Mouse (Mus musculus) cerebellum, adult 8-10 months (tissue): Measurements from ENCODE around the gene Mcat.

Experiments used
- DNase-seq: peaks from one replicate; pipeline ENCODE4 v3.0.0; 2022

Gene Mcat

DNA sequence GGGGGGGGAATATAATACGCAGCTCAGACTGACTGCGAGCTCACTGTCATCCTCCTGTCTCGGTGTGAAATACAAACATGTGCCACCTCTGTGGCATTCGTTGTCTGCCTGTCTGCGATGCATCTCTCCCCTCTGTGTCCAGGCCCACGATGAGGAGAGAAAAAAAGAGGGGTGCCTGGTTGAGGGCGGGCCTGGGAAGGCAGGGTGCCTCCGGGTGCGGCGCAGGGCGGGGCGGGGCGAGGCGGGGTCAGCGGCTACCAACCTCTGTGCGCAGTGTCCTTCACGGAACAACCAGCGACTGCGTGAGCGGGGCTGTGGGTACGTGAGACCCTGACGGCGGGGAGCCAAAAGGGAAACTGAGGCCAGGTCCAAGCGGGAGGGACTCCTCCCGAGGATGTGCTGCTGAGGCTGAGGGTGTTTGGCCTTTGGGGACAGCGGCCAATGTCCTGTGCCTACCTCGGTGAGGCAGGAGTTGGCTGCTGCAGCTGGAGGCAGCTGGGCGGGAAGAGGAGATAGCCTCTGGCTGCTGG is at the start of gene Mcat, which contains the start of gene Tspo:
TSS of gene Mcat (minus strand) at position 461 of the 530 bp plus-strand sequence.
TSS of gene Tspo (plus strand) at position 266 of the 530 bp plus-strand sequence.
- no peak for DNase-seq

GRCm38 (mm10) chr15:83607115-83607802 is 43.7 kb upstream of the Mcat start:
- DNase-seq, result peak; percentile 67

DNA sequence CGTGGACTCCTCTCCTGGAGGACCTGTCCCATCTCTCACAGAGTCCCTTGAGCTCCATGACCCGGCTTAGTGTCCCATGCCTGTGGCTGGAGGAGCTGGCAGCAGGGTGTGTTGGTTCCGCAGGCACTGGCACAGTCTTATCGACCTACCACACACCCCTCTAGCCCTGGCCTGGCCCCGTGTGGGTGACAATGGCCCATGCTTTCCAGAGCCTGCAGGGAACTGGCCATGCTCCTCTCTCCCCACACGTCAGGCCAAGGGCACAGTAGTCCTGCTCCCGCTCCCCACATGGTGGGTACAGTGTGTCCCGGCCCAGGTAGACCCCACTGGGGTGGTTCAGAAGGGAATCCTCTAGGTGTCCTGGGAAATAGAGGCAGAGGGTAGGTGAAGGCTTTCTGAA is 43.1 kb upstream of the Mcat start:
- no peak for DNase-seq

- no peak for DNase-seq
These were observed 42.6 kb upstream of the Mcat start for GRCm38 (mm10) chr15:83606216-83606615.

GRCm38 (mm10) chr15:83603426-83603825 is 39.8 kb upstream of the Mcat start:
- DNase-seq, result no peak

GRCm38 (mm10) chr15:83603046-83603396 is 39.4 kb upstream of the Mcat start:
- DNase-seq, result no peak

DNA sequence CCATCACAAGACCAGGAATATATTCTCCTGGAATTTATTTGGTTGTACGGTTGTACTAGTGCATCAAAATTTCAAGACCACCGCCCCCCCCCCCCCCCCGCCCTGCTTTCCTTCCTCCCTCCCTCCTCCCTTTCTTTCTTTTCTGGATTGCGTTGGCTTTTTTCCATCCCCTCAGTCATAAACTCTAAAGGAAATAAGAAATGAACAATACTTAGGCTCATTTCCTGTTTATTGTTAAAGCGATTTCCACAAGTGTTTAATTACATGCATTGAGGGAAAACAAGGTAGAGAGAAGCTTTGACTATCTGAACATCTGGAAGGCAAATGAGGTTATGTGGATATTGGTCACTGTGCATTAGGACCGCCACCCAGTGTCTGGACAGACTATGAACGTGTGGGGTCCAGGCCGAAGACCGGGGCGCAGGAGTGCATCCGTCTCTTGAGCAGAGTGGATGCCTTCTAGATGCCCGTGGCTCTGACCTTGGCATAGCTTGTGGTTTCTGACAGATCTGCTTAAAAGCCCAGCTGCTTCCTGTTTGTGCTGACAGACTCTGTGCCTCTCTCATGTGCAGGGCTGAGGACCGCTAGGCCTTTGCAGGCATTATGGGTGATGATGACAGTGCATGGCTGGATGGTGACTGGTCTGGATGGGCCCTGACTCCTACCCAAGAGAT is 38.9 kb upstream of the Mcat start:
- DNase-seq, result no peak

DNA sequence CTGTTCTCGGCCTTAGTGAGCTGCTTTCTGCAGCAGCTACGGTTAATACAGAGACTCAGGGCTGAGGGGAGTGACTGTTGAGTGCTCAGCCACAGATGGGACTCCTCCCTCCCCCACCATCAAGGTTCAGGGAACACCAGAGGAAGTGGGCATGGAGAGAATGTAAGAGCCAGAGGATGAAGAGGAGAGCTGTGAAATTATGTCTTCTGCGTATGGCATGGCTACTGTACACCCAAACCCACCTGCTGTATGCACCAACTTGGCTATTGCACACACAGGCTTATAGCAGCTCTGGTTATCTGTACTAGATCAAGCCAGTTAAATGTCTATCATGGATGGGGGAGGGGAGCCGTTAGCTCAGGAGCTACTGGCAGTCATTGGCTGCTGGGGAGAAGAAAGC is 37.6 kb upstream of the Mcat start:
- DNase-seq, result no peak

DNA sequence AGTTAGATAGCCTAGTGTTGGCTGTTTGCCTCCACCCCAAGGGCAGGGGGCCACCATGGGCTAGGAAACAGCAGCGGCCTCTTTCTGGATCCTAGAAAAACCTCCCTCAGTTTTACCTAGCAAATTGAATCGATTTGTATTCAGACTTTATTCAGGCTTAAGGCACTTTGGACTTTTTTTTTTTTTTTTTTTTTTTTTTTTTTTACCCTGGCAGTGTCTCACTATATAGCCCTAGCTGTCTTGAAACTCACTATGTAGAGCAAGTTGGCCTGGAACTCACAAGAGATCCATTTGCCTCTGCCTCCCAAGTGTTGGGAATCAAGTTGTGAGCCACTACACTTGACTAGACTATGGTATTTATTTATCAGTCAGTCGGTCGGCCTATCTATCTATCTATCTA is 33.2 kb upstream of the Mcat start:
- DNase-seq, result no peak

GRCm38 (mm10) chr15:83595364-83595711 is 31.8 kb upstream of the Mcat start:
- DNase-seq, result no peak

DNA sequence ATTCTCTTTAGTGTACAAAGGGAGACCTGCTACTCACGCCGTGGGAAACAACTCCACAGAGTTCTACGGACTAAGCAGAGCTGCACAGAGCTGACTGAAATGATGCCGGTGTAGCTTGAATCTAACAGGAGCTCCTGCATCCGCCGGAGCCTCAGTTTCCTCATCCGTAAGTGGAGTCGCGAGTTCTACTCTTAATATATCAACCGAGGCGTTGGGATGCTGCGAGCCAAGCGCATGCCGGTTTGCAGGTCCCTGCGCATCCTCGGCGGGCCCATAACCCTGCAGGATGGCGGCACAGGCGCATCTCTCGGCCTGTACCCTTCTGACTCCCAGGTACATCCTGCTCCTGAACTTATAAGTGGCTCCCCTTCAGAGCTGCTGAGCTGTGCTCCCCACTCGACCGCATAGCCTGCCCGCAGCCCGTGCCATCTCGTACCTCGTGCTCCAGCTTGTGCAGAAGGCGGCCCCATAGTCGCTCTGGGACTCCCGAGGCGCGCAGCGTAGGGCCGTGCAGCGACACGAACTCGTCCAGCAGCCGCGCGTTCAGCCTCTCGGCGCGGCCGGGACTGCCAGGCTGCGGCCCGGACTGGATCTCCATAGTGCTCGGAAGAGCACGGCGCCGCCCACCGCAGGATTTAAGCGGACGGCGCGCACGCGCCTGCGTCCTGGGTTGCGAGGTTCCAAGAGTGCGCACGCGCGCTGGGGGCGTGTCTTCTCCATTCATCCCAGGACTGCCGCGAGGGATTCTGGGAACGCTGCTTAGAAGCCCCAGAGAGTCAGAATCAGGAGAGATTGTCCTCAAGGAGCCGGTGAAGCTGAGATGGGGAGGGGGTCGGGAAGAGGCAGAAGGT is 31.2 kb upstream of the Mcat start, which contains the start of gene Ttll12:
TSS of gene Ttll12 (minus strand) at position 645 of the 851 bp plus-strand sequence.
- DNase-seq, result peak; percentile 94

- DNase-seq, result no peak
These were observed 30.3 kb upstream of the Mcat start for GRCm38 (mm10) chr15:83593702-83594512.

DNA sequence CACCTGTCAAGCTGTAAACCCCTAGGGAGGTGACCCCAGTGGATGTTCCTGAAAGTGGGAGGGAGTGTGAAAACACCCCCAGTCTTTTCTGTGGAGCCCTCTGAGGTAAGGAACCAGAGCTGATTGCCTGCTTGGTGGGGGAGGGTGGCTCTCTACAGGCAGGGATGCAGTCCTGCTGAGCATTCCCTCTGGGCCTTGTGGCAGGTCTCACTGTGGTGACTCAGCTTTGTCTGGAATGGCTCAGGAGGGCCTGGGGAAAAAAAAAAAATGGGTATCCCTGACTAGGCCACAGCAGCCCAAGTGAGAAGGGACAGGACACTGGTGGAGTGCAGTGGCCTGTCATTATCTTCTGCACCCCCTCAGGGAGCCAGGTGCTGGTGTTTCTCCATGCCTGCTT is 29.6 kb upstream of the Mcat start:
- no peak for DNase-seq

DNA sequence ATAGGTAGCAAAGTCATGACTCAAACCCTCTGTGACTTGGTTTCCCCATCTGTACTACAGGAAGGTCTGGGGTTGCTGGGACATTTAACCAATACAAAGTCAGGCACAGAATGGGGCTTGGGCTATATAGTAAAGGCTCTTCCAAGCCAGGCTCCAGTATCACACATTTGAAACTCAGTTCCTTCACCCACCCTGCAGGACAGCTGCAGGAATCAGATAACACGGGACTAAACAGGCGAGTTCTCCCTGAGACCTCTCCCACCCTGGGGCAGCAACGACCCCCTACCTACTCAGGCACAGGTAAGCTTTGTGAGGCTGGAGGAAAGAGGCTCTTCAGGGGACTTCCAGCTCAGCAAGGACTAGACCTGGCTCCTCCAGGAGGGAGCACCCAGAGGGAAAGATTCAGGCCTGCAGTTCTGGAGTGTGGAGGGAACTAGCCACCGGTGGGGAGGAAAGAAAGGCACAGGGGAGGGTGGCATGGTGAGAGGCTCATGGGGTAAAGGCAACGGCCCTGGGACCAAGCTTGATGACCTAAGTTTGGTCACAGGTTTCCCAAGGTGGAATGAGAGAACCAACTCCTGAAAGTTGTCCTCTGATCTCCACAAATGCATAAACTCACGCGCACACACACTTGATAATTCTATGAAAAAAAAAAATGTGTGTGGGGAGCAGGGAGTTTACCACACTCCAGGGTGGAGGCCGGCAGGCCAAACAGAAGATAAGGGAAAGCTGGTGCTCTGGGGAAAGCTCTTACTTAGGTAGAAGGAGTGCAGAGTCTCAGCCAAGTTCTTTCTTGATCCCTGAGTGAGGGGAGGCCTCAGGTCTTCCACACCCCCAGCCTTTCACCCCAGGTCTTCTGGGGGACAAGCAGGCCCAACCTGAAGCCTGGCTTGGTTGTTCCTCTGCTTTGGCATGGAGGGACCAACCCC is 28.9 kb upstream of the Mcat start:
- DNase-seq, result no peak

- DNase-seq, result no peak
These were observed 28.2 kb upstream of the Mcat start for GRCm38 (mm10) chr15:83591758-83592157.

- no peak for DNase-seq
These were observed 27.3 kb upstream of the Mcat start for GRCm38 (mm10) chr15:83590841-83591240.

GRCm38 (mm10) chr15:83584741-83585220 is 21.2 kb upstream of the Mcat start:
- DNase-seq, result no peak

DNA sequence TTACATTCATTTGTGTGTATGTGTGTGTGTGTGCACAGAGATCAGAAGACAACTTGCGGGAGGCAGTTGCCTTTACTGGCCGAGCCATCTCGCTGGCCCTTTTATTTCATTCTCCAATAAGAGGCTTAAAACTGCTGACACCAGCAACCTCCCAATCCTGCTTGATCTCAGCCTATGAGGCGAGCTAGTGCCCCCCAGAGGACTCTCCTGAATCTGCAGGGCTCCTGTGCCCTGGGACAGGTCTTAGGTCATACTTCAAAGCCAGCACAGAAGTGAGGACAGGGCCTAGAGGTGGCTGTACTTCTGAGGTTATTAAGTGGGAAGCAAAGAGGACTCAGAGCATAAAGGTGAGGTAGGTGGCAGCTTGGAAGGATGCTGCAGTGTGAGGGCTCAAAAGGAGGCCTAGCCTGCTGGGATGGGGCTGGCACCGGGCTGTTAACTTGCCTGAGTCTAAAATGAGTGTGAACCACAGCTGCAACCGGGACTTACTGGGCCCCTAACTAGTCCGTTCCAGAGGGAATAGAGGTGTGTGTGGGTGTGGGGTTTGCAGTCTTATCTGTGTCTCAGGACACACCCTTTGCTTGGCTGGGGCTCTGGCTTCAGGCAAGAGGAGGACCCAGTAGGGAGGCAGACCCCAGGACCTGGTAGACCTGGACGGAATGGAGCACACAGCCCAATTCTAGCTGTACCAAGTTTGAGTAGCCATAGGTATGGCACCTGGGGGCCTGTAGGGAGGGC is 20.0 kb upstream of the Mcat start:
- no peak for DNase-seq

DNA sequence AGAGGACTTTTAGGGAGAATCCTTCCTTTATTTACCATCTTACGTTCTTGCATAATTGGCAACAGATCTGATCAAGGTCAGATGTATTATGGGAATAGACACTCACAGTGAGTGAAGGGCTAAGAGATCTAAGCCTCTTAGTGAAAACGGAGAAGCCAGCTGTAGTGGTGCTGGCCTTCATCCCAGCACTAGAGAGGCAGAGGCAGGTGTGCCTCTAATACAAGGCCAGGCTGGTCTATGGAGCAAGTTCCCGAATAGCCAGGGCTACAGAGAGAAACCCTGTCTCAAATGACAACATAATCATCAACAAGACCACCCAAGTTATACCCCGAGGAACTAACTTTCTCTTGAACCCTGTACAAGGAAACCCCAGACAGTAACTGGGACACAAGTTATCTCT is 19.3 kb upstream of the Mcat start:
- DNase-seq, result no peak

DNA sequence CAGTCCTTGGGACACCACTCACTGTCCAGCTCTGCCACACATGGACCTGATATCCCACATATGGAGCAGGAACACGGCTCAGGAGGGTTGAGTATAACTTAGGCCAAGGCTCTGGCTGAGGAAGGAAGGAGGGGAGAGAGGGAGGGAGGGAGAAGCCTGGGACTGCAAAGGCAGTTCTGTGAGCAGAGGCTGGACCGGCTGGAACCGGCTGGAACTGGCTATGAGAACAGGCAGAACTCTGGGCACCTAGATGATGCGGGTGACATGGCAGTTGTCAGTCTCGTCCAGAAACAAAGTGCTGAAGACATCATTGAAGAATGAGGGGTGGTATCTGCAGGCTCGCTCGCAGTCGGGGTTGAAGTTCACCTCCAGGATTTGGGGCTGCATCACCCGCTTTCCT is 13.1 kb upstream of the Mcat start:
- no peak for DNase-seq

GRCm38 (mm10) chr15:83575543-83575942 is 12.0 kb upstream of the Mcat start:
- no peak for DNase-seq
